Mouse (Mus musculus) midbrain, embryonic 11.5 days (tissue): ENCODE results near the gene Prnp. TPM values are rescaled to one million over a fixed set of nuclear protein-coding genes. Genes with fewer than 3 reads are reported as not detected.

Experiments
- ATAC-seq: fragments of 200-750 bp; cut with Nextera tagmentation; 2 replicates; pipeline ENCODE4 v1.8.0; 2017; ENCODE audit warnings: moderate TSS enrichment, moderate library complexity; ENCODE audit not compliant: low FRiP score
- DNase-seq: peaks from one replicate; pipeline ENCODE4 v3.0.0; 2015; ENCODE audit warnings: low spot score; ENCODE audit errors: missing footprints
- H3K27ac ChIP-seq: fragments of 300-500 bp; sonication (generic); 2 replicates; pipeline ENCODE4 v1.5.1; 2014; ENCODE audit warnings: low read depth, low read length
- H3K27me3 ChIP-seq: fragments of 300-500 bp; sonication (generic); 2 replicates; pipeline ENCODE4 v1.6.1; 2014; ENCODE audit warnings: mild to moderate bottlenecking, low read length, moderate library complexity, mixed read lengths; ENCODE audit not compliant: control insufficient read depth, insufficient read depth
- H3K36me3 ChIP-seq: fragments of 300-500 bp; sonication (generic); 2 replicates; pipeline ENCODE4 v1.6.1; 2014; ENCODE audit warnings: mild to moderate bottlenecking, low read length, moderate library complexity, mixed read lengths; ENCODE audit not compliant: control insufficient read depth, insufficient read depth
- H3K4me1 ChIP-seq: fragments of 300-500 bp; sonication (generic); 2 replicates; pipeline ENCODE4 v1.6.1; 2014; ENCODE audit warnings: low read length; ENCODE audit not compliant: control insufficient read depth, insufficient read depth
- H3K4me2 ChIP-seq: fragments of 300-500 bp; sonication (generic); 2 replicates; pipeline ENCODE4 v1.6.1; 2014; ENCODE audit warnings: mild to moderate bottlenecking, moderate library complexity
- H3K4me3 ChIP-seq: fragments of 300-500 bp; sonication (generic); 2 replicates; pipeline ENCODE4 v1.5.1; 2014; ENCODE audit warnings: low read depth, low read length
- H3K9ac ChIP-seq: fragments of 300-500 bp; sonication (generic); 2 replicates; pipeline ENCODE4 v1.6.1; 2014; ENCODE audit warnings: low read length
- H3K9me3 ChIP-seq: fragments of 300-500 bp; sonication (generic); 2 replicates; pipeline ENCODE4 v1.6.1; 2016; ENCODE audit warnings: low read length; ENCODE audit not compliant: control insufficient read depth
- WGBS: fragments of 180-500 bp; shearing (Covaris S2); extraction: QIAGEN DNeasy Blood & Tissue Kit; methylation state at CpG from one replicate; pipeline ENCODE4 v1.1.7; 2014; 5-methylcytosine and 5-hydroxymethylcytosine counted together
- polyA plus RNA-seq: library from polyadenylated mRNA; unstranded; fragments of >200 nt; fragmentation: Nextera tagmentation; extraction: Ambion mirVana; gene quantifications from 2 replicates; pipeline ENCODE4 v1.2.1, GENCODE M21; 2014

Prnp gene
- polyA plus RNA-seq, 1 experiment from 2014 or later: 27.2 TPM

- ATAC-seq (peak; percentile 67), DNase-seq (peak; percentile 53)
- no peak overlapping the region for H3K27ac ChIP-seq
- H3K9ac ChIP-seq: no peak overlapping the region
- no peak overlapping the region for H3K4me2 ChIP-seq
- H3K36me3 ChIP-seq: no peaks in the 10 kb centered on the region; the same call in 1 of the 2 replicates
- no peaks in the 10 kb centered on the region for H3K27me3 ChIP-seq
- no peaks in the 10 kb centered on the region for H3K4me1 ChIP-seq
- 37% methylated on average over 8 of the region's 8 CpGs for WGBS
- no peaks in the 10 kb centered on the region for H3K9me3 ChIP-seq
- no peak overlapping the region for H3K4me3 ChIP-seq
Measured at GRCm38 (mm10) chr2:131939404-131940111, 29.8 kb downstream of the Prnp start.

- H3K4me2 ChIP-seq: no peak overlapping the region
- H3K9ac ChIP-seq: no peak overlapping the region
- WGBS: 84% methylated on average over 3 of the region's 3 CpGs
- no peak for DNase-seq
- no peaks in the 10 kb centered on the region for H3K4me1 ChIP-seq
- no peaks in the 10 kb centered on the region for H3K27me3 ChIP-seq
- no peak overlapping the region for H3K27ac ChIP-seq
- ATAC-seq: no peak
- no peaks in the 10 kb centered on the region for H3K9me3 ChIP-seq
- no peaks in the 10 kb centered on the region; the same call in 1 of the 2 replicates for H3K36me3 ChIP-seq
- no peak overlapping the region for H3K4me3 ChIP-seq
Measured at GRCm38 (mm10) chr2:131940506-131940905, 30.8 kb downstream of the Prnp start.

GRCm38 (mm10) chr2:131941501-131941900, 31.8 kb downstream of the Prnp start:
- 81% methylated on average over 6 of the region's 6 CpGs for WGBS
- Histone ChIP-seq H3K4me1 (no peaks in the 10 kb centered on the region), H3K4me2 (no peak overlapping the region), H3K9ac (no peak overlapping the region), H3K9me3 (no peaks in the 10 kb centered on the region), H3K27me3 (no peaks in the 10 kb centered on the region), H3K36me3 (no peaks in the 10 kb centered on the region; the same call in 1 of the 2 replicates), H3K27ac (no peak overlapping the region), H3K4me3 (no peak overlapping the region)
- no peak for ATAC-seq
- DNase-seq: peak; percentile 67

- Histone ChIP-seq H3K27me3 (no peaks in the 10 kb centered on the region), H3K36me3 (no peaks in the 10 kb centered on the region), H3K9ac (no peak overlapping the region), H3K4me2 (no peak overlapping the region), H3K4me3 (no peak overlapping the region), H3K9me3 (no peaks in the 10 kb centered on the region), H3K4me1 (no peaks in the 10 kb centered on the region), H3K27ac (no peak overlapping the region)
- DNase-seq (peak; percentile 72), ATAC-seq (no peak)
- WGBS: 18% methylated on average over 1 of the region's 1 CpGs
Measured at GRCm38 (mm10) chr2:131944370-131944769, 34.6 kb downstream of the Prnp start.

- peak; percentile 75 for DNase-seq
- no peaks in the 10 kb centered on the region for H3K27me3 ChIP-seq
- H3K36me3 ChIP-seq: no peaks in the 10 kb centered on the region
- 89% methylated on average over 8 of the region's 8 CpGs for WGBS
- no peaks in the 10 kb centered on the region for H3K4me1 ChIP-seq
- no peaks in the 10 kb centered on the region for H3K9me3 ChIP-seq
- no peak for ATAC-seq
- no peak overlapping the region for H3K27ac ChIP-seq
- no peak overlapping the region for H3K9ac ChIP-seq
- no peak overlapping the region for H3K4me3 ChIP-seq
- H3K4me2 ChIP-seq: no peak overlapping the region
Measured at GRCm38 (mm10) chr2:131945225-131945624, 35.5 kb downstream of the Prnp start.

GRCm38 (mm10) chr2:131945765-131946164, 36.0 kb downstream of the Prnp start:
- H3K9me3 ChIP-seq: no peaks in the 10 kb centered on the region
- no peaks in the 10 kb centered on the region for H3K27me3 ChIP-seq
- WGBS: 91% methylated on average over 6 of the region's 6 CpGs
- no peaks in the 10 kb centered on the region for H3K36me3 ChIP-seq
- no peaks in the 10 kb centered on the region for H3K4me1 ChIP-seq
- no peak overlapping the region for H3K27ac ChIP-seq
- H3K9ac ChIP-seq: no peak overlapping the region
- no peak overlapping the region for H3K4me2 ChIP-seq
- H3K4me3 ChIP-seq: no peak overlapping the region
- ATAC-seq: no peak
- no peak for DNase-seq

- H3K4me1 ChIP-seq: no peaks in the 10 kb centered on the region
- H3K4me2 ChIP-seq: no peak overlapping the region
- no peak overlapping the region for H3K27ac ChIP-seq
- H3K9ac ChIP-seq: no peak overlapping the region
- H3K27me3 ChIP-seq: no peaks in the 10 kb centered on the region; the same call in 1 of the 2 replicates
- H3K9me3 ChIP-seq: no peaks in the 10 kb centered on the region
- 92% methylated on average over 16 of the region's 16 CpGs for WGBS
- ATAC-seq: no peak
- no peak for DNase-seq
- no peak overlapping the region for H3K4me3 ChIP-seq
- H3K36me3 ChIP-seq: no peaks in the 10 kb centered on the region
Measured at GRCm38 (mm10) chr2:131946351-131946750, 36.6 kb downstream of the Prnp start.

GRCm38 (mm10) chr2:131948156-131948555, 38.4 kb downstream of the Prnp start:
- H3K36me3 ChIP-seq: no peaks in the 10 kb centered on the region
- no peak for ATAC-seq
- no peak overlapping the region for H3K4me3 ChIP-seq
- no peak overlapping the region for H3K27ac ChIP-seq
- 79% methylated on average over 3 of the region's 3 CpGs for WGBS
- no peak overlapping the region for H3K4me2 ChIP-seq
- no peak overlapping the region for H3K9ac ChIP-seq
- H3K27me3 ChIP-seq: peaks cover 5% of the 10 kb centered on the region
- H3K4me1 ChIP-seq: peaks cover 2% of the 10 kb centered on the region; the same call in 1 of the 2 replicates
- DNase-seq: peak; percentile 71
- no peaks in the 10 kb centered on the region for H3K9me3 ChIP-seq

GRCm38 (mm10) chr2:131948916-131949639, 39.4 kb downstream of the Prnp start:
- ATAC-seq (no peak), DNase-seq (peak; percentile 14)
- H3K9ac ChIP-seq: no peak overlapping the region
- peaks cover 10% of the 10 kb centered on the region for H3K27me3 ChIP-seq
- H3K36me3 ChIP-seq: no peaks in the 10 kb centered on the region
- 77% methylated on average over 11 of the region's 11 CpGs for WGBS
- H3K27ac ChIP-seq: no peak overlapping the region
- H3K4me3 ChIP-seq: no peak overlapping the region
- H3K4me1 ChIP-seq: peaks cover 5% of the 10 kb centered on the region; the same call in 1 of the 2 replicates
- no peaks in the 10 kb centered on the region for H3K9me3 ChIP-seq
- no peak overlapping the region for H3K4me2 ChIP-seq
